Mouse (Mus musculus) adrenal gland, postnatal 10 days (tissue): ENCODE results near the gene Gcsam. TPM values are rescaled to one million over a fixed set of nuclear protein-coding genes. Genes with fewer than 3 reads are reported as not detected.

Experiments
- DNase-seq: peaks from one replicate; pipeline ENCODE4 v3.0.0; 2021; ENCODE audit warnings: mixed read lengths
- long read RNA-seq, 2 experiments: library from polyadenylated mRNA; stranded (forward); transcript quantifications; one replicate each; pipeline ENCODE4 v2.0.0; 2021
- total RNA-seq, 2 experiments: library from RNA; stranded (reverse); gene quantifications; 2 replicates each; pipeline ENCODE4 v1.2.3; 2021

Gcsam gene
- total RNA-seq: under 1 TPM; 0.21 to 0.48 TPM
- long read RNA-seq, experiment 1: 0 reads
- long read RNA-seq, experiment 2: 0 reads

DNA sequence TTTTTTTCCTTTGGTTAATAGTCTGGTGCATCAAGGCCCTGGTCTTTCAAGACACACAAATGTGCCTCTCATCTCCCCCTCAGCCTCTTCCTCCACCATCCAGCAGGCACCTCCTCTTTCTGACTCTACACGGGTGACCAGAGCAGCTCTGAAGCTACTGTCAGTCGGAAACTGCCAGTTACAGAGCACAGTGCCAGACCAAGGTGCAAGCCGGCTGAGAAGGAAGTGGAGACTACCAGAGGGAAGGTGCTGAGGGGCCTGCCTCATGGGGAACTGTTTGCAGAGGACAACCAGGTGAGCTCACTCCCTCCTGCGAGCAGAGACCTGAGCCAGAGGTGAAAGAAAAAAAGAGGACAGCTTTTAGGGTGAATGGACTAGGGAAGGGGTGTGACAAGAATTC is at the start of gene Gcsam:
TSS of gene Gcsam (plus strand) at position 114 of the 400 bp plus-strand sequence.
- no peak for DNase-seq

DNA sequence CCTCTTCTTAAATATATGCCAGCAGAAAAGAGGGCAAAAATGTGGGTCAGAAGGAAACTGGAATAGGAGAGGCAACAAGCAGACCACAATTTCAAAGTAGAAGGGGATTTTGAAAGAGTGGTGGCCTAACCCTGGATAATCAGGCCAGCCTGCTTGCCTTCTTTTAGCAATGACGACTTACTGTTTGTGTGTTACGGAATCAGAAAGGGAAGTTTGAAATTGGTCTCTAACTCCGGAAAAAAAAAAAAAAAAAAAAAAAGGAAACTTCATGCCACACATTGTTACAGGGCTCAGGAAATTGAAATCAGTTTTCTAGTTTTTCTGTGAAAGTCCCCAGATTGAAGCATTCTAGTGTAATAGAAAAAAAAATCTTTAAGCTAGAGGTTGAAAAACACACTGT is 48.4 kb upstream of the Gcsam start:
- DNase-seq: no peak

- DNase-seq: no peak
Measured at GRCm38 (mm10) chr16:45572307-45572706, 37.9 kb upstream of the Gcsam start.

- no peak for DNase-seq
Measured at GRCm38 (mm10) chr16:45579883-45580282, 30.3 kb upstream of the Gcsam start.

DNA sequence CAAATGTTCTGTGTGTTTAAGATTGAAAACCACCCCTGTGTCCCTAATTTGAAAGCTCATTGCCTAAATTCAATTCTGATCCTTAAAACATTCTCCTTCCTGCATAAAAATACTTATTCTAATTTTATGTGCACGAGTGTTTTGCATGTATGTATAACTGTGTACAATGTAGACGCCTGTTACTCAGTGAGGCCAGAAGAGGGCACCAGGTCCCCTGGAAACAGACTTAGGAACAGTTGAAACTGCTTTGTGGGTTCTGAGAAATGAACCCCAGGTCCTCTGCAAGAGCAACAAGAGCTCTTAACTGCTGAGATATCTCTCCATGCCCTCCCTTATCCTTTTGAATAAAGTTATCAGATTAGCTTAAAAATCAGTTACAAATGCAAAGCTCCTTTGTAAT is 27.7 kb upstream of the Gcsam start:
- DNase-seq: peak; percentile 34

GRCm38 (mm10) chr16:45593656-45594055 is 16.5 kb upstream of the Gcsam start:
- no peak for DNase-seq

DNA sequence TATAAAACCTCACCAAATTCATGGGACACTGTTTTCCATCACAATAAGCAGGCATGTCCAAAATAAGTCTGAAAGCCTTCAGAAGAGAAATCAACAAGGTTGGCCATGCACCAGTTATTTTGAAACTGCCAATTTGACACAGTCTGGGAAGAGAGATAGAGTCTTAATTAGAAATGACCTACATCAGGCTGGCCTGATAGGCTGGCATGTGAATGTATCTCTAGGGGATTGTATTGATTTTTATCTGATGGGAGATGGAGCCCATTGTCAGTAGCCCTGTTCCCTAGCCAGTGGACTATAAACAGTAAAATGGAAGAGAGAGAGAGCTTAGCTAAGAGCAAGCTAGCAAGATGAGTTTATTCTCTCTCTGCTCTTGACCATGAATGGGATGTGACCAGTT is 14.7 kb upstream of the Gcsam start:
- DNase-seq: no peak

DNA sequence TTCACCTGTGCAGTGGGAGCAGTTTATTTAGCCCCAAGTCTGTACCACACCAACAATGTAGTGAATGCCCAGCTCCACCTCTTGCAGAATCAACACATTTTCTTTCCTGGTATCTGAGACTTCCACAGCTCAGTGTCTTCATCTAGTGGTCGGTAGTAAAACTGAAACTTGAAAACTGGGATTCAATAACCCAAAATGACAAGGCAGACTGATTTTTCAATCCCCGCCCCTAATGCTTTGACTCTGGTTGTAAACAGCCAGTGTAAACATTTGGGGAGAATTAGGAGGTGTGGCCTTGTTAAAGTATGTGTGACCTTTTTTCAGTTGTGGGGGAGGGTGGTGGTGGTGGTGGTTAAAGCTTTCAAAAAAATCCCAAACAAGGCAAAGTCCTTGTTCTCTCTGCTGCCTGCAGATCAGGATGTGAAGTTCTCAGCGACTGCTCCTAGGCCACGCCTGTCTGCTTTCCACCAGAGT is 1.7 kb upstream of the Gcsam start:
- DNase-seq: peak; percentile 24

DNA sequence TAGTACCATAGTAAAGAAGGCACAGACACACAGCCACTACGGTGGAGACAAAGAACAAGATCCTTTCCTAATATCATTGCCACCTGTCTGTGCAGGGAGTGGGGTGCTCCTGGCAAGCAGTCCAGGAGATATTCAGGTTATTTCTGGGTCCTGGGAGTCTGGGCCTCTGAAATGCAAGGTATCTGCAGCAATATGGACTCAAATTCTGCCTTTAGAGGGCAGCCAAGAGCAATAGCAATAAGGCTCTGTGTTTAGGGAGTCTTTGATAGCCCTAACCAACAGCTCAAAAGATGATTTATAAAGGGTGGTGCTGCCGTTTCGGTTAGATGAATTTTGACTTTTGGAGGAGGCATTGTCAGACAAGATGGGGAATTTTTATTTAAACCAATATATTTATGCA is 880 bp upstream of the Gcsam start:
- peak; percentile 40 for DNase-seq

DNA sequence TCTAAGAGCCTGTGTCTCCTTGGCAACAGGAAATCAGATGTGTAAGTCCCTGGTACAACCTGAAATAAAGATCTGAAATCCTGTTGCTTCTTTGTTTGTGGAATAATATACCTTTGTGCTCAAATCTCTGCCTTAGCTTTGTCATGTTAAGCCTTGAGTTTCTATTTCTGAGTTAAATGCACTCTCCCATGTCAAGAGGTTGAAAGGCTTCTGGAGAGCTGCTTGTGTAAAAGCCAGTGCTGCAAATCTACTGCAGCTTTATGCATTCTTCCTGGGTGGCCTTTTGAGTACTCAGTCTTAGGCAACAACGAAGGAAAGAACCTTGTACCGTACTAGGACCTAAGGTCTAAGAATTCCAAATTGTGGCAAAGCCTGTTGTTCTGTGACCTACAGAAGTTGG is 3.1 kb downstream of the Gcsam start:
- DNase-seq: no peak

DNA sequence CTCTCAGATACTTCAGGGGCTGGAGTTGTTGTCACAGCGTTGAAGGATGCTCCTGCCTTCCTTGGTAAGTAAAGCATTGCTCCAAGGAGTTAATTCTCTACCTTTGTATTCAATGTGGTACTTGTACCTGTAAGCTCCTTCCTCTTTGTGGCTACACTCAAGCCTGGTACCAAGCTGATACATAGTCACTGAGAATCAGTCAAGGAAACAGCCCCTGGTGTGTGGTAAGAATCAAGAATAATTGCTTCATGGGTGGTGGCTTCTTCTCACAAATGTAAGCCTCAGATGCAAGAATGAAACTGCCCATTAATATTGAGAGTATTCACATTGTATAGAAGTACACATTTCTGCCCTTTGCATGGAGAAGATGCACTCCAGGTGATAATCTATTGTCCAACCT is 5.8 kb downstream of the Gcsam start:
- no peak for DNase-seq

GRCm38 (mm10) chr16:45619751-45620375 is 9.7 kb downstream of the Gcsam start:
- DNase-seq: no peak

- no peak for DNase-seq
Measured at GRCm38 (mm10) chr16:45623230-45623629, 13.1 kb downstream of the Gcsam start.

- DNase-seq: no peak
Measured at GRCm38 (mm10) chr16:45624791-45625190, 14.6 kb downstream of the Gcsam start.

GRCm38 (mm10) chr16:45625342-45625741 is 15.2 kb downstream of the Gcsam start:
- no peak for DNase-seq

GRCm38 (mm10) chr16:45629497-45630105 is 19.4 kb downstream of the Gcsam start:
- DNase-seq: no peak

DNA sequence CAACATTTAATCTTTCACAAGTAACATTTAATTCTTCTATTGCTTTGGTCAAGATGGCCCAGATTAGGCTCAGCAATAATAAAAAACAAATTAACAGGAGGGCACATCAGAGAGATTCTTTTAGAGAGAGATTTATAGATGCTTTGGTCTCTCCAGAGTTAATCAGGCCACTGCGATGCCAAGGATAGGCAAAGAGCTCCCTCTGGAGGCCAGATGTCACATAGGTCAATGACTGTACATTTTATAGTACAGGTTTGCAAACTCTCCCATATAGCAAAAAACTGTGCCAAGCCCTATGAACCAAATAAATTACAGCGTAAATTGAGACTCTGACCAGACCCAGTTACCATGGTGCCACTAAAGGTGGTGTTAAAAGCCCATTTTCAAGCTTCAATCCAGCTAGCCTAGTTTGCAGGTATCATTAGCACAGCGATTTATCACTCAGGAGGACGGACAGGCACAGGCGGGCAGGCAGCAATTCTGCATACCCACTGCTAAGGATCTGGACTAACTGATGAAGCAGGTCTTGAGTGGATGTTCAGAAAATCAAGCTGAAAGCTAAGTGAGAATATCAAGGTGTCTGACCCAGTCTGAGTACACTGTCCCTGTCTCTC is 20.3 kb downstream of the Gcsam start:
- DNase-seq: peak; percentile 80

- no peak for DNase-seq
Measured at GRCm38 (mm10) chr16:45632420-45632819, 22.2 kb downstream of the Gcsam start.

- no peak for DNase-seq
Measured at GRCm38 (mm10) chr16:45635826-45636225, 25.6 kb downstream of the Gcsam start.

DNA sequence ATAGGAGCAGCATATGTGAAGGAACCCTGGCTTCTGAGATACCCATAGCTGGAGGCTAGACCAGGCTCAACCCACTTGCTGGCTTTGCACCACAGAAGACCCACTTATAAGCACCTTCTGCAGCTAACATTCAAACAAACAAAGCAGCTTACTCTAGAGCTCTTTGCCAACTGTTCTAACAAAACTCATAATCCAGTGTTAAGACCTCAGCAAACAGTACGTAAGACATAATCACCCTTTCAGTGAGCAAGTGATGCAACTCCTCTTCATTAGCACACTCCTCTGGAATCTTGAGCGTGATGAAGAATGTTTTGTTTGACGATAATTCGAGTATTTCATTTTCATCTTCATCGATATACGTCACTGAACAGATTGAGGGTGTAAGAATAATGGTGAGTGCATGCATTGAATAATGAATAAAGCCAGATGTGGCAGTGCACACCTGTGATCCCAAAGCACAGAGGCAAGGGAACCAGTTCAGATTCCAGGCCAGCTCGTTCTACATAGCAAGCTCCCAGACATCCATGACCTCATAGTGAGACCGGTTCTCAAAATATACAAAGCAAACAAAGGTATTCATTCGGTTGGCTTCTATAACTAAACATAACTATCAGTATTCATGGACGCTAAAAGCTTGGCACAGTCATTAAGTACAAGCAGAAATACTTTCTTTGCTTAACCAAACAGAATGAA is 30.0 kb downstream of the Gcsam start:
- no peak for DNase-seq

- DNase-seq: no peak
Measured at GRCm38 (mm10) chr16:45641301-45641700, 31.1 kb downstream of the Gcsam start.

DNA sequence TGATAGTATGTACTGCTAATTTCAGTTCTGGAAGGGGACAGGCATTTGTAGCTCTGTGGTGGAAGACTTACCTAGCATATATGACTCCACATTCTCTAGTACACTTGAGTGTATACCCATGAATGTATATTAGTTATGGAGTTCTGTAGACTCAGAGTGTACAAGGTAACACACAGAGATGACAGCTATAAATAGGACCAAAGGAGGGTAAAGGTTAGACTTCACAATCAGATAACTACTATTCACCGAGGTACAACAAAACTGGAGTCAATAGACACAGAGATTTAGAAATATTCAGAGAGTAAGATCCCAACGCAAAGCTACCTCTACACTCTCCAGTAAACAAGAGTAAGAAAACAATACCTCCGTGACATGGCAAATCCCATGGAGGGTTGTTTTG is 33.8 kb downstream of the Gcsam start:
- DNase-seq: no peak

DNA sequence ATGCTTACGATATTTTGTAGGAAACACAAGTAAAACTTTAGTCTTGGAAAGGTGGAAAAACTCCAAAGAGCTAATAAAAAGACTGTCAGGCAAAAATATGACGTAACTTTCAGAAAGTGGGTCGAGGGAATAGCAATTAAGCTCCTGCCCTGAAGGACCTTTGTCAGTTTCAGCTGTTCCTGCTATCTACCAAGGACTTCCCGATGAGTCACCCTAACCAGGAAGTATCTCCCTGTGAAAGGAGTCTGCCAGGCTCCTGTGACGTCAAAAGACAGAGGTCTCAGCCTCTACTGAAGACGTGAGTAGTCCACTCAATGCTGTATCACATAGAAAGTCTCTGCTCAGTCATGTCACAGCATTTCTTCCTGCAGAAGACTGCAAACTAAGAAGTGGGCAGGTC is 34.2 kb downstream of the Gcsam start:
- peak; percentile 76 for DNase-seq
